Mouse (Mus musculus) gastrocnemius, postnatal 10 days (tissue): Measurements from ENCODE around the gene Emc9. TPM values are rescaled to one million over a fixed set of nuclear protein-coding genes. Genes with fewer than 3 reads are reported as not detected.
A peak's percentile ranks its signal among the peaks of the same experiment; 100 is the strongest.

Experiments
- DNase-seq: peaks from one replicate; pipeline ENCODE4 v3.0.0; 2021; ENCODE audit warnings: mixed read lengths
- total RNA-seq, 2 experiments: library from RNA; stranded (reverse); gene quantifications; 2 replicates each; pipeline ENCODE4 v1.2.3; 2021

The Emc9 gene
- total RNA-seq, 2 experiments from 2014 or later = 45.2 to 49.9 TPM

DNA sequence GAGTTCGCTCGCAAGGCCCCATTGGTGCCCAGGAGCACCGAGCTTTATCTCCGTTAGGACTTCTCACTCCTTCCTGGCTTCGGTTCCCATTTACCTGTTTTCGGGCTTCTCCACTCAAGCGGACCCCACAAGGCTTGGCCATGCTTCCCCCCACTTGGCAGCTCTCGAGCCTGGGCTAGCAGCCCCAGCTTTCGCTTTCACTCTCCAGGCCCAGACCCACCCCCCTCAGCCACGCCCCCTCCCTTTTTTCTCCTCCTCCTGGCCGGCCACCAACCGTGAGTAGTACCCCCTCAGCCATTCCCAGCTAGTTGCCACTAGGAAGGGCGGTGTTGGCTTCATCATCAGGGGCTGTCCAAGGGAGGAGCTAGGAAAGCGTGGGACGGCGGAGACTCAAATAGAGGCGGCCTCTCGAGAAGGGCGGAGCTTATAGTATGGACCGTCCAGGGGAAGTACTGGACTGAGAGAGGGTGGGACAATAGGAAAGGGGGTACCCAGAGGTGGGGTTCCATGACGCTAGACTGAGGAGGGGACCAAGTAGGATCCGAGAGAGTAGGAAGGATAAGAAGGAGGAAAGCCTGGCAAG lies 5.7 kb upstream of the Emc9 start, which contains the start of gene Psme2:
Psme2 (minus strand) TSS at position 366 of the 583 bp plus-strand sequence.
- DNase-seq = peak; percentile 88

DNA sequence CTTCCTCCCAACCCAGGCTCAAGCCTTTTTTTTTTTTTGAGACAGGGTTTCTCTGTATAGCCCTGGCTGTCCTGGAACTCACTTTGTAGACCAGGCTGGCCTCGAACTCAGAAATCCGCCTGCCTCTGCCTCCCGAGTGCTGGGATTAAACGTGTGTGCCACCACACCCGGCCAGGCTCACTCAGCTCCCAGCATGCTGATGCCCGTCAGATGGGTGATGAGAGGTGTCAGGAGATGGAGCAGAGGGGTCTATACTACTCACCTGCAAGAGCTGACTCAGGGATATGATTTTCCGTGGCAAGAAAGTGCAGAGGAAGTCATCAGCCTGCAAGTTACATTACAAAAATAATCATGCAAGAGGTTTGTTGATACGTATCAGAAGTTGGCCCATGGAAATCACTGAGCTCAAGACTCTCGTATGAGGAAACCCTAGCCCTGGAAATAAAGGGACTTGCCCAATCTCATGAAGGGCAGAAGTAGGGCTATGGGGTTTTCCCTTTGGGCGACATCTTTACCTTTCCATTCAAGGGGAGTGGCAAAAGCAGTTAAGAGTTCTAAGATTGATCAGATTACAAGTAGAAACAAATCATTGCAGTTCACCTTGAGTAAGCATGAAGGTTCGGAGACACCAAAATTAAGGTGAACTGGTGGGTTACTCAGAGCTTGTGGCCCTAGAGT lies 4.8 kb upstream of the Emc9 start:
- DNase-seq = no peak

DNA sequence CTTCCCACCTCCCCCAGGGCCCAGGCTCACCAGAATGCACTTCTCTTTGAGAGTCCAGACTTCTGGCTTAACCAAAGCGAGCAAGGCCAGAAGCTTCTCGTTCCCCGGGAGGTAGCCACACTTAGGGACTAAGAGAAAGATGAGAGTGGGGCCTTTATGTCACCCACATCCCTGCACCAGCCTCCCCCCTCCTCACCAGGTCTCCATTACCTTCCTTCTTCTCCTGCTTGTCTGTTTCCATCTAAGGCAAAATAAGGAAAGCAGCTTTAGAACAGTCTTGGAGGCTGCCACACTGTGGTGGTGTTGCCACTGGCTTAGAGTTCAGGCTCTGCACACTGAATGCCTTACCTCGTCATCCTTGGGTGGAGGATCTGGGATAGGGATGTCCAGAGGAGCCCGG lies 4.2 kb upstream of the Emc9 start:
- no peak for DNase-seq

DNA sequence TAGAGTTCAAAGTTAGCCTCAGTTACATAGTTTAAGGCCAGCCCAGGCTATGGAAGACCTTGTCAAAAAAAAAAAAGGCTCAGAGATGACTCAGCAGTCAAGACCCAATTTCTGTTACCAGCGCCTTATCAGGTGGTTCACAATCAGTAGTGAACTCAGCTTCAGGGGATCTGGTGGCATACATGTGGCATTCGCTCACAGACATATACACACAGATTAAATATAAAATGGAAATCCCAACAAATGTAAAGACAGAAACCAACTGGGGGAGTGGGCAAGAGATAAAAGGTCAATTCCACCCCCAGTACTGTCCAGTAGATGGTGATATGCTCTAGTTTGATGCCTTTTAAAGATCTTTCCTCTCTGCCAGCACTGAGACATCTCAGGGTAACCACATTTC lies 1.0 kb upstream of the Emc9 start:
- no peak for DNase-seq

DNA sequence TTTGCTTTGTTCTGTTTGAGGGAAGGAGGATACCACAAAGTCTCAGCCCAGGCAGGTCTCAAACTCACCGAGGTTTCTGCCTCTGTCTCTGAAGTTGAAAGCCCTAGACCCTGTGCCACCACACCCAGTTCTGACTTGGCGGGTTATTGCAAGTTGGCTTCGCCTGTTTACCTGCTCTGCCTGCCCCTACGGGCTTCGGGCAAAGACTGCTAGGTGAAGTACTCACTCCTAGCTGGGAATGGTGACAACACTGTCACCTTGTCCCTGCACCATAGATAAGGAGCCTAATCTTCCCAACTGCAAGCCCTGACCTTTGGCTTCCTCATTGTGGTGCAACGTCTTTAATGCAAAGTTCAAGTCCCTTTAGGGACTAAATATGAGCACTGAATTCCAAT lies 461 bp upstream of the Emc9 start:
- no peak for DNase-seq

DNA sequence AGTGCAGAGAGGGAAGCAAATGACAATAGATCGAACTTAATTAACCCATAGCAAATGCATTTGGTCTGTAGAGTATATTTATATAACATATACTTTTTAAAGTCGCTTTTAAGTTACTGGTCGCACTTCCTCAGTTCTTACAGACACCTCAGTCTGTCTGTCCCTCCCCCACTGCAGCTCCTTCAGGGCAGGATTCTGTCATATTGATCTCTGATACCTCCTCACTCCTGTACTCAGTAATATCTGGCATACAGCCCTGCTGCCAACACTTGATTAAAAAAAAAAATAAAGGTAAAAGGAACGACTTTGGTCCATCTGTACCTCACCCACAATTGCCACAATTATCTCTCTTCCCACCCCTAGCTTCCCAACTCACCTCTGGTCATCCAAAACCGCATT lies 800 bp downstream of the Emc9 start:
- DNase-seq = no peak

DNA sequence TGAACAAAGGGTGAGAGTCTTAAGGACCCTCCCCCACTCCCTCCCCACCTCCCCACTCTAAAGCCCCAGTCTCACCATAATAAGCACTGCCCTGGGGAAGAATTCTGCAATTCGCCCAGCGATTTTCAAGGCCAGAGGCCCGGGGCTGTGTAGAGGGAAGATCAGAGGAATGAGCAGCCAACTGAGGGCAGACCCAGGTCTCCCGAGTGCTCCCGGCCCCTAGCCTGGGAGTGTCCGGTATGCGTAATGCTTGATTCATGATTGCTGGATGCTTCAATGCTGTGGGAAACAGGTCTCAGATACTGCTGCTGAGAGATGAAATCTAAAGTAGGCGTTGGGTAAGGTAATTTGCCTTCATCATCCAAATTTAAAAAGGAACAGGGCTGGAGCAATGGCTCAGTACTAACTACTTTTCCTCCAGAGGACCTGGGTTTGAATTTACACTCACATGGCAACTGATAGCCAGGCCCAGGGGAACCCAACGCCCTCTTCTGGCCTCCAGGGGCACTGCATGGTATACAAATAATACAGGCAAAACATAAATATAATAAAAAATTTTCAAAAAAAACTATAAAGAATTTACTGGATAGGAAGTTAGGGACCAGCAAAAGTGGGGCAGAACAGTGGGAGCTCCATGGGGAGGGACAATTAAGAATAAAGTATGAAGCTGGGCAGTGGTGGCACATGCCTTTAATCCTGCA lies 3.0 kb downstream of the Emc9 start:
- DNase-seq = no peak

DNA sequence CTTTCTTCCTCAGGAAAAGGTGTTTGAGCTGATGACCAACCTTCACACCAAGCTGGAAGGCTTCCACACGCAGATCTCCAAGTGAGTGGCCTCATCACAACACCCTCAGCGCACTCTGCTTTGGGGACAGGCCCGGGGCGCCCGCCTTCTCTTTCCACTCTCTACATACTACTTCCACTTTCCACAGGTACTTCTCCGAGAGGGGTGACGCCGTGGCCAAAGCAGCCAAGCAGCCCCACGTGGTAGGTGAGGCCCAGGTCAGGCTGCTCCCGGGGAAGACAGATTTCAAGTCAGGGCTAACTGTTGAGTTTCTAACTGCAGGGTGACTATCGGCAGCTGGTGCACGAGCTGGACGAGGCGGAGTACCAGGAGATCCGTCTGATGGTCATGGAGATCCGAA lies 4.4 kb downstream of the Emc9 start:
- DNase-seq = no peak

DNA sequence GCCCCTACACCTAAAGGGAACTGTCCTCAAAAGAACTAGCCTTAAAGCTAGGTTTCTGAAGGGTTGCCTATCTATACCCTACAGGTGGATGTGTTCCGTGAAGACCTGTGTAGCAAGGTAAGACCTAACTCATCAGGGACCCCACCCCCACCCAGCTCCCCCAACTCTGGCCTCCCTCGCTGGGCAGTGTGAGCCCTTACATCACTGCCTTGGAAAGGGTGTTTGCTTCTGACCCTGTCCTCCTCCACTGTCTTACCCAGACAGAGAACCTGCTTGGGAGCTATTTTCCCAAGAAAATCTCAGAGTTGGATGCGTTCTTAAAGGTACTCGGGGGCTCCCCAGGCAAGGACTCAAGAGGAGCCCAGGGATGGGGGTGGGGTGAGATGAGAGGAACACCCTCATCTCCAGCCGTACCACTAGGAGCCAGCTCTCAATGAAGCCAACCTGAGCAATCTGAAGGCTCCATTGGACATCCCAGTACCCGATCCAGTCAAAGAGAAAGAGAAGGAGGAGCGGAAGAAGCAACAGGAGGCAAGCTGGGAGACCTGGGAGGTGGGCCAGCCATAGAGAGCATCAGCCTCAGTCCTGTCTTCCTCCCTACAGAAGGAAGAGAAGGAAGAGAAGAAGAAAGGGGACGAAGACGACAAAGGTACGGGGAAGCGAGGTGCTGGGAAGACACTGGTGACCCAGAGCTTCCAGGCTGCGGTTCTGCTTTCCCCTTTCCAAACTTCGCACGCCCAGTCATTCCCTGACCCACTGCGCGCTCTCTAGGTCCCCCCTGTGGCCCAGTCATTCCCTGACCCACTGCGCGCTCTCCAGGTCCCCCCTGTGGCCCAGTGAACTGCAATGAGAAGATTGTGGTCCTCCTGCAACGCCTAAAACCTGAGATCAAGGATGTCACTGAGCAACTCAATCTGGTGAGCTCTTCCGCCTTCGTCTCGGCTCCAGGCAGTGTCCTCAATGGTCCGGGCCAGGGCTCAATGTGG lies 5.3 kb downstream of the Emc9 start:
- no peak for DNase-seq

DNA sequence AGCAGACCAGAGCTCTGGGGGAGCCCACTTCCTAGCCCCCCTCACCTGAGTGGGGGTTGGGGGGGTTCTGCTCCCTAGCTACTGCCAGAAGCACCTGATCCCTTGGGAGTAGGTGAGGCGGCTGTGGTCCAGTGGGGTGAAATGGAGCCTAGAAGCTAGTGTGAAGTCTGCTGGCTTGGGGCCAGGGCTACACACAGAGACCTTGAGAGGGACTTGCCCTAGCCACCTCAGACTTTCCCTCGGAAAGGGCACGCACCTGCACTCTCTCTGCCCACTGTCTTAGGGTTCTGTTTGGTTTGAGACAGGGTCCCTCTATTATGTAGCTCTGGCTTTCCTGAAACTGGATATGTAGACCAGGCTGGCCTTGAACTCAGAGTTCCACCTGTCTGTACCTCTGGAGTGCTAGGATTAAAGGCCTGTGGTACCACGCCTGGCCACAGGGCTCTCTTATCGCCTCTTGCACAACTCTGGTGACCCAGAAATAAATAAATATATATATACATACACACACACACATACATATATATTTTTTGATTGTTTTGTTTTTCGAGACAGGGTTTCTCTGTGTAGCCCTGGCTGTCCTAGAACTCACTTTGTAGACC lies 6.3 kb downstream of the Emc9 start:
- DNase-seq = peak; percentile 71

DNA sequence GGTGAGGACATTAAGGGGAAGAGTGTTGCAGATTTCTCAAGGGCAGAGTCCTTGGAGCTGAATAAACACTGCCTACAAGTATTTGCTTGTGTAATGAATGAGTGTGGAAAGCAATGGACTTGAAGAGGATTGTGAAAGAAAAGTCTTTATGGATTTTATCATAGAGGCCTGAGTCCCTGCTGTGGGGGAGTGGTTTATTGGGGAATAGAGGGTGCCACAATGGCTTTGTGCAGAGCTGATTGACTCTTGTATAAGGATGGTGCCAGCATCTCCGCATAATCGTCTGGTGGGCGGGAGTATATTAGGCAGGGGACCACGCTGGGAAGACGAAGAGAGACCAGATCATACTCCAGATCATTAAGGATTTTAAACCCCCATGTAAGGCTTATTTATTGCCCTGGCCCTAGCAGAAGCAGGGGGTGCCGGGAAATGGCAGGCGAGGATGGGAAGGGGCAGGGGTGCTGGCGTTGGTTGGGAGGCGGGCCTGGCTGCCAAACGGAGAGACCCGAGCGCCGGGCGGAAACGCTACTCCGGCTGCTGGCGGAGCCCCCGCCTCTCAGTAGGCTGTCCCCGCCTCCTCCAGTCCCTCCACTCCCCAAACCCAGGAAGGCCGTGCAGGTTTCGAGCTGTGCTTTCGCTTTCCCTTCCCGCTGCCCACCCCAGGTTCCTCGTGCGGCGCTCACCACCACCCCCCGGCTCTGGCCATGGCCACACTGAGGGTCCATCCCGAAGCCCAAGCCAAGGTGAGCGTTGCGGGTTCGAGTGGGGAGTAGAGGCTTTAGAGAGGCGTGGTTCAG lies 7.0 kb downstream of the Emc9 start, which contains the start of gene Psme1:
Psme1 (plus strand) TSS at position 253 of the 797 bp plus-strand sequence.
- DNase-seq = peak; percentile 71

DNA sequence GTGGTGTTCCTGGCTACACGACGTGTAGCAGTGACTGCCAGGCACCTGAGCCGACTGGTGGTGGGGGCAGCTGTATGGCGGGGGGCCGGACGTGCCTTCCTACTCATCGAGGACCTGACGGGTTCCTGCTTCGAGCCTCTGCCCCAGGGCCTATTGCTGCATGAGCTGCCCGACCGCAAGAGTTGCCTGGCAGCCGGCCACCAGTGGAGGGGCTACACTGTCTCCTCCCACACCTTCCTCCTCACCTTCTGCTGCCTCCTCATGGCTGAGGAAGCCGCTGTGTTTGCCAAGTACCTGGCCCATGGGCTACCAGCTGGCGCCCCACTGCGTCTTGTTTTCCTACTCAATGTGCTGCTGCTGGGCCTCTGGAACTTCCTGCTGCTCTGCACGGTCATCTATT lies 8.7 kb downstream of the Emc9 start:
- peak; percentile 55 for DNase-seq

DNA sequence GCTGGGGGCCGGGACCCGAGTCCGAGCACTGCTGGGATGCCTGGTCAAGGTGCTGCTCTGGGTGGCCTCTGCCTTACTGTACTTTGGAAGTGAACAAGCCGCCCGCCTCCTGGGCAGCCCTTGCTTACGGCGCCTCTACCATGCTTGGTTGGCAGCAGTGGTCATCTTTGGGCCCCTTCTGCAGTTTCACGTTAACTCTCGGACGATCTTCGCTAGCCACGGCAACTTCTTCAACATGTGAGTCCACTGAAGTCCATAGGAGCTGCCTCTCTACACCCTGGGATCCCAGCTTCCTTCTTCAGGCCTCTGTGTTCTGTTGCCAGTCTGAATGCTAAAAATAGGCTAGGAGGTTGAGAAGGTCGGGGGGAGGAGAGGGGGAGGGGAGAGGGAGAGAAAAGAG lies 9.4 kb downstream of the Emc9 start:
- no peak for DNase-seq

DNA sequence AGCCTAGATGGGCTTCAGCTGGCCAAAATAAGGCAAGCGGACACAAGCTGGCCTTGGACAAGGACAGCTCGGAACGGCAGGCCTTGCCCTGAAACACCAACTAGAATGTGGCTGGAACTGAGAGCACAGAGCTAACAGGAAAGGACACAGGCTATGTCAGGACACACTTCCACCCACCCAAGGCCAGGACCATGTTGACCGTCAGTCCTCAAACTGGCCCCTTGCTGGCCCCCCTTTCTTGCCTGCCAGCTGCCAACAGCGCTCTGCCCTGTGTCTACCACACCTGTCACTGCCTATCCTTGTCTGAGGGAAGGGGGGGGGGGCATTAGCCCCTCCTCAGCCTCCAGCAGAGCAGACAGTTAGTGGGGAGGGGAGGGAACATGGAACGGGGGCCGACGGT lies 9.8 kb downstream of the Emc9 start, which contains the start of gene Fitm1:
Fitm1 (plus strand) TSS at position 316 of the 400 bp plus-strand sequence.
- peak; percentile 62 for DNase-seq

DNA sequence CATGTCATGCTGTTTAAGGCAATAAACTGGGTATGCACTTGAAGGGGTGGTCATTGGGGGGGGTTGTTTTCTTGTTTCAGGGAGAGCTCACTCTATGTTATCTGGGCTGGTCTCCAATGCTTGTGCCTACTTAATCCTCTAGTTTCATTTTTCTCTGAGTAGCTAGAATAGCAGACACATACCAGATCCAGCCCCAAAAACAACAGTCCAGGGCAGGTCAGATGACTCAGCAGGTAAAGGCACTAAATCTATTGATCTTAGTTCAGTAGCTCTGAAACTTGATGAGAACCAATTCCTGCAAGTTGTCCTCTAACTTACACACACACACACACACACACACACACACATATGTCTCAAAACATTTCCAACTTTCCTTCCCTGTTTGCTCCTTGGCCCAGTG lies 13.3 kb downstream of the Emc9 start:
- DNase-seq = no peak

DNA sequence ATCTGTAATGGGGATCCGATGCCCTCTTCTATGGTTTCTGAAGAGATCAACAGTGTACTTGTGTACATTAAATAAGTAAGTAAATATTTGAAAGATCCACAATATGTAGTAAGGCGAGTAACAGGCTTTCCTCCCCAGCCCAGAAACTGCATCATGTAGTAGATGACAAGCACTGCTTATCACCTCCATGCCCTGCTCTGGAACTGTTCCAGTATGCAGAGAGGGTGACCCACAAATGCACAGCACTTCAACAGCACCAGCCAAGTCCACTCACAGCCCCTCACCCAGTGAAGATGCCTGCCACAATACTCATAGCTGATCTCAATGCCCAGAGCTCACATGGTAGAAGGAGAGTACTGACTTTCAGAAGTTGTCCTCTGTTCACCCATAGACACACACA lies 14.5 kb downstream of the Emc9 start:
- DNase-seq = no peak

DNA sequence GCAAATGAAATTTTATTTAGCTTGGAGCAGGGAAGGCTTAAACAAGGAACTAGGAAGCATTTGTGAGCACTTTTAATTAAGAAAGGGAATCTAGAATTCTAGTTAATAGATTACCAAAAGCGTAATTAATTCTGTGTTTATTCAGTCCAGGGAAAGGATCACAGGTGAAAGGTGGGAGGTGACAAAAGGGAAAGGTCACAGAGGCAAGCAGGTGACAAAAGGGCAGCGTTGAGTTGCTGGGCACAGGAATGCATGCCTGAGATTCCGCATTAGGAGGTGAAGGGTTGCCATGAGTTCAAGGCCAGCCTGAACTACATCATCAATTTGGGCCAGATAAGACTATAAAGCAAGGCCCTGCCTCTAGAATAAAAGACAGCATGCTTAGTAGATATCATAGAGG lies 17.6 kb downstream of the Emc9 start:
- no peak for DNase-seq

DNA sequence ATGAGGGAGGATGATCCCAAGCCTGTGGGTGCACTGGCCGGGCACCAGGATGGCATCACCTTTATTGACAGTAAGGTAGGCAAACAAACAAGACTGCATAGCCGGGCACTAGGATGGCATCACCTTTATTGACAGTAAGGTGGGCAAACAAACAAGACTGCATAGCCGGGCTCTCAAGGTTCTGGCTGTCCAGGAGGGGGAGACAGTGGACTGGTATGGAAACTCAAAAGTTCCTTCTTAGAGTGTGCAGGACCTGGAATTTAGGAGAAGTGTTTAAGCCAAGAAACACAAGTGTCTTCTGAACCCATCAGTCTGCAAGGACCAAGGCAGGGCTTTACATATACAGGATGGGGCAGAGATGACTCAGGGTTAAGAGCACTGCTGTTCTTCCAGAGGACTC lies 19.4 kb downstream of the Emc9 start:
- DNase-seq = no peak

DNA sequence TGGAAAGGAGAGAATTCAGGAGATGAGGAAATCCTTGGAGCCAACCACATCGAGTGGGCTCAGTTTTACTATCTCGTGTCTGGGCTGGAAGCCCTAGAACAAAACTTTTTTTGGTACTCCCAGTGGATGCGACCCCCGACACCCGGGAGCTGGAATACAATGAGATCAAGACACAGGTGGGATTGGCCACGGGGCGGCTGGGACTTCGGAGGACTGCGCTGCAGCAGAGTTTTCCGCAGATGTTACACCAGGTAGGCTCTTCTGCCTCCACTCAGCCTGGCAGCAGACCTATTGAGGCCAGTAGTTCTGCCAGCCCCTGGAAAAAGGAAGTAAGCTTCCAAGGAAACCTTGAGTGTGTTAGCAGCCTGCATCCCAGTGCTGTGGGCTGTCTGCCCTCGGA lies 21.9 kb downstream of the Emc9 start:
- DNase-seq = no peak

DNA sequence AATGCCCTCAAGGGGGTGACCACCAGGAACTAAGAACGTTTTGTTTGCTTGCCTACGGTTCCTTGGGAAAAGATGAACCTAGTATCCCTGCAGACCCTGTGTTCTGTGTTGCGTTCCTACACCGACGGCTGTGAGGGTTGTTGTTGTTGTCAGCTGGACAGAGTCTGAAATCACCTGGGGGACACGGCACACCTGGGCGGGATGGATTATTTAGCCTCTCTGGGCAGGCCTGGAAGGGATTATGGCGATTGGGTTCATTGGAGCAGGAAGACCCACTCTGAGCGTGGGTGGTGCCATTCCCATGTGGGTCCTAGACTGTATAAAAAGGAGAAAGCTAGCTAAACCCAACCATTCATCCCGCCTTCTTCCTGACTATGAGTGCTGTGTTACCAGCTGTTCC lies 23.2 kb downstream of the Emc9 start:
- DNase-seq = no peak
